Mouse (Mus musculus): ENCODE data around the gene Mrpl4.
"Not testable (repeated sequence)": the region's sequence is repeated elsewhere in the genome, so short reads cannot be mapped to it uniquely, and the experiment has no call there.

Mrpl4 gene

DNA sequence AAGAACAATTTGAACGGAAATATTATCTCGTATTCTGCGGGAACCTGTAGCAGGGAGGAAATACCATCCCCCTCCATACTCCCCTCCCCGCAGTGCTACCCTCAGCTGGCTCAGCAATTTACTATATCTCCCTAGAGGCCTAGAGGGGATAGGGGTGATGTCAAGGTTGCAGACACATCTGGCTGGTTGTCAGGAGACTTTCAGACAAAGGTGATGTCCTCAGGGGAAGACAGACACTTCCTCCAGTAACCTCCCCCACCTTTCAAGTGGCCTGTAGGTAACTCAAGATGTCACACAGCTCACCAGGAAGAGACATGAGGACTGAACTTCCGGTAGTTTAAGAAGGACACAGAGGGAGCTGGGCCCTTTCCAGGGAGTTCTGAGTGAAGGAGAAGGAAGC is 19.4 kb upstream of the Mrpl4 start:
- DNase-seq (ENCODE audit: low read depth in 1 of 2, low spot score in 2 of 2), result no peak

DNA sequence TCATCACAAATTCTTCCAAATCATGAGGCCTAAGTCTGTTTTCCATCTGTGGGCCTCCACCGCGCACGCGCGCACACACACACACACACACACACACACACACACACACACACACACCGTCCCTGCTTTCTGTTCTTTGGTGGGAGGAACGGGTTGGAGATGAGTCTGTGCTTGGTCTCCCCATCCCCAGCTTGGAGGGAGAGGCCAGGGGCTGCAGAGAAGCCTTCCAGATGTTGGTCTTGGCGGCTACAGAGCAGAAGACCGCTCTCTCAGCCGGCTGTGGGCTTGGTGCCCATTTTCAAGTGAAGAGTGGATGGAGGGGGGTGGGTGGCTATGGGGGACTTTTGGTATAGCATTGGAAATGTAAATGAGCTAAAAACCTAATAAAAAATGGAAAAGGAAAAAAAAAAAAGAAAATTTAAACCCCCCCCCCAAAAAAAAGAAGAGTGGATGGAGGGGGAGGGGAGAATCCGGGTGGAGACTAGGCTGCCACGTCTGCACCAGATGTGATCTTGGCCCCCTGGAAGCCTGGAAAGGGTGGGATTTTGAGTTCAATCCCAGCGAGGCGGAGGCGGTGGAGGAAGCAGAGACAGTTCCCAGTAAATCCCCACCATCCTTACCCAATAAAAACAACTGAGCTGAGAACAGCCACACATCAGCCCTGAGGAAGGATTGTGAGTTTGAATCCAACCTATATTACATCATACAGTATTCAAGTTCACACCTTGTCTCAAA is 15.4 kb upstream of the Mrpl4 start:
- DNase-seq (ENCODE audit: low read depth in 1 of 2, low spot score in 2 of 2), result no peak

DNA sequence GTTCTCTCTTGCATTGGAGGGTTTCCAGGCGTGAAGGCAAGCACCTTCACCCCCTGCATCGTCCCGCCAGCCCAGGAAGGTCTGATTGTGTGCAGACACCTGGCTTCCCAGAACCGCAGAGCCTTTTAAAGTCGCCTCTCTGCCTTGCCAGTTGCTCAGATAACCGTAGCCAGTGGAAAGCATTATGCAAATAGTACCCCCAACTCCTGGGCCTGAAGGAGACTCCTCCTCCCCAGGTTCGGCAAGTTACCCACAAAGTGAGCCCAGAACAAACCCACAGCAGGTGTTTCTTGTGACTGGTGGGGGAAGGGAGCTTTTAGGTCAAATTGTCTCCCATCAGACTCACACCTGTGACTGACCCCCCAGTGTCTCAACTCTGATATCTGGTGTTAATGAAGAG is 14.6 kb upstream of the Mrpl4 start:
- DNase-seq (ENCODE audit: low read depth in 1 of 2, low spot score in 2 of 2), result no peak

DNA sequence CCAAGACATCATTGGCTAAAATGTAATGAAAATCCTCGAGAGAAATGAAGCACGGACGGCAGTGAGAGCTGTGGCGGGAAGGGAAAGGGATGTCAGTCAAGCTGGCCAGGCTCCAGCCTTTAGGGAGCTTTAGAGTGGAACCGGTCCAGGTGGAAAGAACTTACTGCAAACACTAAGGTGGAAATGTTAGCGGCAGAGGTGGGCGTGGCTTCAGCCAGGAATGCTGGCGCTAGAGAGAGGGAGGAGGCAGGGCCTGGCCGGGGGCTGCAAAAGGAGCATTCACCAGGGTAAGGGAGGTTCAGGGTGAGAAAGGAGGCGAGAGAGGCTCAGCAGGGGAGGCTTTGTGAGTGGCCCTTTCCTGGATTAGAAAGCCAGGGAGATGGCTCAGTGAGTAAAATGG is 11.7 kb upstream of the Mrpl4 start:
- DNase-seq (ENCODE audit: low read depth in 1 of 2, low spot score in 2 of 2), result no peak

DNA sequence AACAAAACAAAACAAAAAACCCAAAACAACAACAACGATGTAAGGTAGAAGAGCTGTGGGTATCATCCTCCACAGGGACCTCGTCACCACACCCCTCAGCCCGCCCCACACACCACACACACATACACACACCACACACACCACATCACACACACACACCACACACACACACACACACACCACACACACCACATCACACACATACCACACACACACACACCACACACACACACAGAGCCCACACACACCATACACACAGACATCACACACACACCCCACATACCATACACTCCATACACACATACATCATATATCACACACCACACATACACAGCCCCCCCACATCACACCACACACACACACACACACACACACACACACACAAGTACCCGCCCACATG is 11.0 kb upstream of the Mrpl4 start:
- DNase-seq (ENCODE audit: low read depth in 1 of 2, low spot score in 2 of 2), result no peak

DNA sequence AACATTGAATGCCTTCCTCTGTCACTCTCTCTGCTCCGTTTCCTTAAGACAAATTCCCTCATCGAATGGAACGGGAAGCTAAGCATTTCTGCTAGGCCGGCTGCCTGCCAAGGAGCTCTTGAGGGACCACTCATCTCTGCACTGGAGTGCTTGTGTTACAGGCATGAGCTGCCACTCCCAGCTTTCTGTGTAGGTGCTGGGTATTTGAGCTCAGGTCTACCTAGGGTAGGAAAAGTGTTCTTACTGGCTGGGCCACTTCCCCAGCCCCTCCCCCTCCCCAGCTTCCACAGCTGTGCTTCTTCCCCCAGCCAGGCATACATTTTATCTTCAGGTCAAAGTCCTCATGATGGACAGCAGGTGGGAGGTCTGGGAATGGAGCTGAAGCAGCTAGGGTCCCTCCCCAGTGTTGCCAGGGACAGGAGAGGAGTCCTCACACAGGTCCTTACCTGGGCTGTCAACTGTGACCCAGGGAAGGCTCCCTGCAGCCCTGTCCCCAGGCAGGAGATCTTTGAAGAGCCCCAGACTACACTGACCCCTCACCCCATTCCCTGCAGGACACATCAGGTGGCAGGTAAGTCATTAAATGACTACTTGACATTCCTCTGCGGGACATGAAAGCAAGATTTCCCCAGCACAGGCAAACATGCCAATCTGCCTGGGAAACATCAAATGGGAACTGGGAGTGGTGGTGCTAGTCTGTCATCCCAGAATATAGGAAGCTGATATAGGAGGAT is 9.2 kb upstream of the Mrpl4 start:
- DNase-seq (ENCODE audit: low read depth in 1 of 2, low spot score in 2 of 2), result no peak

DNA sequence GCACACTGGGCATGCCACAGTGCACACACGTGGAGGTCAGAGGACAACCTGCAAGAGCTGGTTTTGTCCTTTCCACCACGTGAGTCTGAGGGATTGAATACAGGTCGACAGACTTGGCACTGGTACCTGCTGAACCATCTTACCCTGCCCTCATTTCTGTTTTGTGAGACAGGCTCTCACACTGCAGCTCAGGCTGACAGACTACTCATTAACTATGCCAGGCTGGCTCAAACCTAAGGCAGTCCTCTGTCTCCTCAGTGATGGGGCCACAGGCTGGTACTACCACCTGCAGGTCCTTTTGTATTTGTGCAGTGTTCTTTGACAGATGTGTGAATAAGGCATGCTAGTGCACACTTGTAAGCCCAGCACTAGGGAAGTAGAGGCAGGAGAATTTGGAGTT is 7.5 kb upstream of the Mrpl4 start:
- DNase-seq (ENCODE audit: low read depth in 1 of 2, low spot score in 2 of 2), result no peak

DNA sequence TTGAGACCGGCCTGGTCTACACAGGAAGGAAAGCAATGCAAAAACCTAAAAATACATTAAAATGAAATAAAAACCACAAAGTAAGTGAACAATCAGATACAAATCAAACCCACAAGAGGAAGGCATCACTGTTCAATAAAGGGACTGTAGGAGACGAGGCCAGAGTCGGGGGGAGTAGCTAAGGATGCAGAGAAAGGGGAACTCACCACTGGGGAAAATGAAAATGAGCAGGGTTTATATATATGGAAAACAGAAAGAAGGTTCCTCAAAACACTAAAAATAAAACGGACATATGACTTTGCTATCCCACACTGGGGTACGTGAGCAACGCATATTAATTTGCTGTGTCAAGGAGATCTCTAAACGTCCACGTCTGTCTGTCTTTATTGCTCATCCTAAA is 5.5 kb upstream of the Mrpl4 start:
- no peak for DNase-seq (ENCODE audit: low read depth in 1 of 2, low spot score in 2 of 2)

DNA sequence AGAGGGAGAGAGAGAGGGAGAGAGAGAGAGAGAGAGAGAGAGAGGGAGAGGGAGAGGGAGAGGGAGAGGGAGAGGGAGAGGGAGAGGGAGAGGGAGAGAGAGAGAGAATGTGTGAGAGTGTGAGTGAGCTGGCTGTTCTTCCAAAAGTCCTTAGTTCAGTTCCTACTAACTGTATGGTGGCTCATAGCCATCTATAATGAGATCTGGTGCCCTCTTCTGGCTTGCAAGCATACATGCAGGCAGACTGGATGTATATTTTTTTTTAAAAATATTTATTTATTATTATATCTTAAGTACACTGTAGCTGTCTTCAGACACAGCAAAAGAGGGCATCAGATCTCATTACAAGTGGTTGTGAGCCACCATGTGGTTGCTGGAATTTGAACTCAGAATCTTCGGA is 4.2 kb upstream of the Mrpl4 start:
- not testable (repeated sequence) for DNase-seq (ENCODE audit: low read depth in 1 of 2, low spot score in 2 of 2)

DNA sequence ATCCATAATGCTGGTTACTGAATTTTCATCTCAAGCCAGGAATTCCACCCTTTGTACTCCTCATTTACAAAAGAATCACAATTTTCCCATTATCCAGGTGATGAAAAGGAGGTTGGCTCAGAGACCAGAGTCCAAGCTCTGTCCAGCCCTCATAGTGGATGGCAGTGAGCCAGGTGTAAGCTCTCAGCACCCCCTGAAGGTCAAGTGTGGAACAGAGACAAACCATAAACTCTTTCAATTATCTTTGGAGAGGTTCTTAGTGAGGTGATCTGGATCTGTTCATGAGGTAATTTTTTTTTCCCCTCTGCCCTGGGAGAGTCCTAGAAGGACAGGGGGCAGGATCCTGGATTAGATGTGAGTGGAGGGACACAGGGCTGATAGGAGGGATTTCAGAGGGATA is 1.7 kb upstream of the Mrpl4 start:
- DNase-seq (ENCODE audit: low read depth in 1 of 2, low spot score in 2 of 2), result no peak

DNA sequence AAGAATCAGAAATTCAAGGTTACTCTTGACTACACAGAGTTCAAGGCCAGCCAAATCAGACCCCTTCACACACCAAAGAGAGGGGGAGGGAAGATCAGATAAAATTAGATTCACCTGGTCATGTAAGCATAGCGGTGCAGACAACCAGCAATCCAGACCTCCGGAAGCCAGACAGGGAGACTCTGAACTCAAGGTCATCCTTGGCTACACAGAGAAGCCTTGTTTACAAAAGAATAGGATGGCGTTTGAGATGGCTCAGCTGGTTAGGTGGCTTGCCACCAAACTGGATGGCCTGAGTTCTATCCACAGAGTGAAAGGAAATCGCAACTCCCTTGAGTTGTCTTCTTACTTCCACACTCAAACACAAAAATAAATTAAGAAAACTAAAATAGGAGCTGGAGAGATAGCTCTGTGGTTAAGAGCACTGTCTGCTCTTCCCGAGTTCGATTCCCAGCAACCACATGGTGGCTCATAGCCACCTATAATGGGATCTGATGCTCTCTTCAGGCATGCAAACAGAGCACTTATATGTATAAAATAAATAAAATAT is 812 bp upstream of the Mrpl4 start:
- no peak for DNase-seq (ENCODE audit: low read depth in 1 of 2, low spot score in 2 of 2)

DNA sequence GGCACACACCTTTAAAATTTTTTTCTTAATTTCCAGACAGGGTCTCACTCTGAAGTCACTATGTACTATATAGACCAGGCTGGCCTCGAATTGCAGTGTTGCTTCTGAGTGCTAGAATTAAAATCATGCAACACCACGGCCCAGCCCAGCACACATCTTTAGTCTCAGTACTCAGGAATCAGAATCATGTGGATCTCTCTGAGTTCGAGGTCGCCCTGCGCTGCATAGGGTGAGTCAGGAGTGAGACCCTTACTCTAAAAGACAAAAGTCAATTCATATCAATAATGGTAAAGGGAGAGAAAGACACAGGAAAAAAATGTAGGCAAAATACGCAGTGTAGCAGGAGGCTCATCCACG is 290 bp upstream of the Mrpl4 start:
- DNase-seq (ENCODE audit: low read depth in 1 of 2, low spot score in 2 of 2), result no peak

DNA sequence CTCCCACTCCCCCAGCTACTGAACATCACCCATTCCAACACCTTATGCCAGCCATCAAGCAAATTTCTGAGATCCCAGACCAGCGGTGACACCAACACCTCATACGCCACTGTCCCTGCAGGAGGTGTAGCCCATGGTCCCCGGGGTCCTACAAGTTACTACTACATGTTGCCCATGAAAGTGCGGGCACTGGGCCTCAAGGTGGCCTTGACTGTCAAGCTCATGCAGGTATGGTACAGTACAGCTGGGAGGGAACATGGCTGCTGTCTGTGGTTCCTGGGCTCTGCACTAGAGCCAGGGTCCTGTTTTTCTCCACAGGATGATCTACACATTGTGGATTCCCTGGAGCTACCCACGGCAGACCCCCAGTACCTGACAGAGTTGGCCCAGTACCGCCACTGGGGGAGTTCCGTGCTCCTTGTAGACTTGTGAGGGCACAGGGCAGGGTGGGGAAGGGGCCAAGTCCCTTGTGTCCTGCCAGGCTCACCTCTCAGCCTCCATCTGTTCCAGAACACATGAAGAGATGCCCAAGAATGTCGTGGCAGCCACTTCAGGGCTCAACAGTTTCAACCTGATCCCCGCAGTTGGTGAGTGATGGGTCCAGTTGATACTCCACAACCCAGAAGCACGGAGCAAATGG is 4.9 kb downstream of the Mrpl4 start:
- DNase-seq (ENCODE audit: low read depth in 1 of 2, low spot score in 2 of 2), result no peak

DNA sequence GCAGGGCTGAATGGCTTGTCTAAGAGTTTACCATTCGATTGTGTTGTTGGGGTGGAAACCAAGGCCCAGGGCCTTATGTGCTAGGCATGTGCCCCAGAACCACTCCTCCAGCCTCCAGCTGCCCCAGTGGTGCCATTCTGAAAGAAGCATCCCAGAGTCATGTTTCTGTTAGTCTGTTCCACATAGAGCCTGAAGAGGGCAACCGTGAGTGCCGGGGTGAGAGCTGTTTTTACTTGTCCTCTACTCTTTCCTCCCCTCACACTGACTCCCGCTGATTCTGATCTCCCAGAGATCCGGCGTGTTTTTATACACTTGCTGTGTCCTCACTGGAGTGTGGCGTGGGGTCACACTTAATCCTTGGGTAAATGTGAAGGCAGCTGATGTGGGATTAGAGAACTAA is 5.5 kb downstream of the Mrpl4 start:
- no peak for DNase-seq (ENCODE audit: low read depth in 1 of 2, low spot score in 2 of 2)

DNA sequence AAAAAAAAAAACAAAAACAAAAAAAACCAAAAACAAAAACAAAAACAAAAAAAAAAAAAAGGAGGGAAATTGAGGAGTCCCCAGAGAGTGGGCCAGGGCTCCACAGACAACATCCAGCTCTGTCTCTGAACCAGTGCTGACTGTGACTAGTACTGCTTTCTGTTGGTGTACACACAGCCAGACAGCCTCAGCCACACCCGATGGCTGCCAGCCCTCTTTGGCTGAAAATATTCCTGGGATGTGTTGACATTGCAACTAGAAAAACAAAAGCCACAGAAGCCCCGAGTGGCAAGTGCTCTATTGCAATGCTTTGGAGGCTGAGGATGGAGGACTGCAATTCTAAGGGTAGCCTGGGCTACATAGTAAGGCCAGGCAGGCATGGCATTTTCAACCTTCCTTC is 7.8 kb downstream of the Mrpl4 start:
- no peak for DNase-seq (ENCODE audit: low read depth in 1 of 2, low spot score in 2 of 2)

DNA sequence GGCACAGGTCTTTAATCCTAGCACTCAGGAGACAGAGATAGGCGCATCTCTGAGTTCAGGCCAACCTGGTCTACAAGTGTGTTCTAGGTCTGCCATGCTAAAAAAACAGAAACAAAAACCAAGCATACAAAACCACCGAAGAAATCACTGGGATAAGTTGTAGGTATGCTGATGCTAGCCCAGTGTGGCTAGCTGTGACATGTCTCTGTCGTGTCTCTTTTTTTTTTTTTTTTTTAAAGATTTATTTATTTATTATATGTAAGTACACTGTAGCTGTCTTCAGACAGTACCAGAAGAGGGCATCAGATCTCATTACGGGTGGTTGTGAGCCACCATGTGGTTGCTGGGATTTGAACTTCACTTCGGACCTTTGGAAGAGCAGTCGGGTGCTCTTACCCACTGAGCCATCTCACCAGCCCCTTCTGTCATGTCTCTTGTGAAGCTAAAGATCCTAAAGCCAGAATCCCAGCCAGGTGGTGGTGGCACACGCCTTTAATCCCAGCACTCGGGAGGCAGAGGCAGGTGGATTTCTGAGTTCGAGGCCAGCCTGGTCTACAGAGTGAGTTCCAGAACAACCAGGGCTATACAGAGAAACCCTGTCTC is 8.5 kb downstream of the Mrpl4 start:
- not testable (repeated sequence) for DNase-seq (ENCODE audit: low read depth in 1 of 2, low spot score in 2 of 2)

DNA sequence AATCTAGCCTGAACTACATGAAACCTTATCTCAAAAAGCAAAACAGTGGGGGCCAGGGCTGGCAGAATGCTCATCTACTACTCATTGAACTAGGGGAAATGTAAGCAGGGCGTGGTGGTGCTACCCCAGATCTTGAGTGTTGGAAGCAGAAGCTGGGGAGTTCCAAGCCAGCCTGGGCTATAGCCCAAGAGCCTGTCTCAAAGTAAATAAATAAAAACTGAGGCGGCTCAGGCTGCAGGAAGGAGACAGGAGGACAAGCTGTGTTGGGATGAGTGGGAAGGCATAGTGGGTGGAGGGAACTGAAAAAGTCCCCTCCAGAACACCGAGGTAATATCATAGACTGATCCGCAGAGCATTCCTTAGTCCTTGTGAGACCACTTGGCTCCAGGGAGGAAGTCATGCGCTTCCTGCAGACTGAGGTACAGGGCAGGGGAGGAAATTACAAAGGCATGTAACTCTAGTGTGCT is 9.3 kb downstream of the Mrpl4 start:
- no peak for DNase-seq (ENCODE audit: low read depth in 1 of 2, low spot score in 2 of 2)

DNA sequence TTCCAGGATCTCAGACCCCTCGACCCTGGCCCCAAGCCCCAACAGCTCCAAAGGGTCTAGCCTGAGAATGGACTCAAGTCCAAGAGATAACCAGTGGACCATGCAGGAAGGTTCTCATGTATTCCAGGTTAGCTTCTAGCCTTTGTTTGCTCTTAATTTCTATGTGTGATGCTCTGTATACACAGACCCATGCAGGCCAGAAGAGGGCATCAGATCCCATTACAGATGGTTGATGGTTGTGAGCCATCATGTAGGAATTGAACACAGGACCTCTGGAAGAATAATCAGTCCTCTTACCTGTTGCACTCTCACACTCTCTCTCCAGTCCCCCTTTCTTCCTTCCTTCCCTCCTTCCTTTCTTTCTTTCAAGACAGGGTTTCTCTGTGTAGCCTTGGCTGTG is 9.8 kb downstream of the Mrpl4 start:
- DNase-seq (ENCODE audit: low read depth in 1 of 2, low spot score in 2 of 2), result no peak

DNA sequence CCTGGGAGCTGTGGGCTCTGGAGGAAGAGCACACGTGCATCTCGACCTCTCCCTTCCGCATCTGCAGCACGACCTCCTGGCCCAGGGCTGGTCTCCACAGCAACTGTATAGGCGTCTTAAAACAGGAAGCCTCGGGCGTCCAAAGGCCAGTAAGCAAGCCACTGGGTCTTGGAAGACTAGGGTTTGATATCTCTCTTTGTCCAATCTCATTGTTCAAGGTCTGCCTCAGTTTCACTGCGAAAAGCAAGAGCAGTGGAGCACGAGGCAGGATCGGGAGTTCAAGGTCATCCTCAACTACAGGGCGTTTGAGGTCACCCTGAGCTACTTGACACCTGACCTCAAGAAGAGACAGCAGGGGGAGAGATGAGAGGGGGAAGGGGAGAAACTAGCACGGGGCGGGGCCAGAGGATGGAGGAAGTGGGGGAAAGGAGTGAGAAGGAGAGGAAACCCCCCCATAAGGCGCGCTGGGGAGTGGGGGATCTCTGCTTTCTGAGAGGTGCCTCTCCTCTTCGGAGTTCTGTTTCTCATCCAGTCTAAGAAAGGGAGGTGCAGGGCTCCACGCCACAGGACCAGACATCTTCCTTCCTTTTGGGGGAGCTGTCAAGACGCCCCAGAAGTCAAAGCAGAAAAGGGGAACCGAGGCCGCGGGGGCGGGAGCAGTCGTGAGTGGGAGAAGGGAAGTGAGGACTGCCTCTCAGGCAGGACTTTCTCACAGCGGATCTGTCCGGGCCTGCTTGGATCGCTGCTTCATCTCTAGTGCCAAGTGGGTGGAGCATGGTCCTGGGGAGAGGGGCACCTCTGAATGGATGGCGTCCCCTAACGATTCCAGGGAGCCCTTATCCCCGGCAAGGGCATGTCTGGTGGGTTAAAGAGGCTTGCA is 12.4 kb downstream of the Mrpl4 start:
- peak; percentile 88 to 93 for DNase-seq (ENCODE audit: low read depth in 1 of 2, low spot score in 2 of 2)

DNA sequence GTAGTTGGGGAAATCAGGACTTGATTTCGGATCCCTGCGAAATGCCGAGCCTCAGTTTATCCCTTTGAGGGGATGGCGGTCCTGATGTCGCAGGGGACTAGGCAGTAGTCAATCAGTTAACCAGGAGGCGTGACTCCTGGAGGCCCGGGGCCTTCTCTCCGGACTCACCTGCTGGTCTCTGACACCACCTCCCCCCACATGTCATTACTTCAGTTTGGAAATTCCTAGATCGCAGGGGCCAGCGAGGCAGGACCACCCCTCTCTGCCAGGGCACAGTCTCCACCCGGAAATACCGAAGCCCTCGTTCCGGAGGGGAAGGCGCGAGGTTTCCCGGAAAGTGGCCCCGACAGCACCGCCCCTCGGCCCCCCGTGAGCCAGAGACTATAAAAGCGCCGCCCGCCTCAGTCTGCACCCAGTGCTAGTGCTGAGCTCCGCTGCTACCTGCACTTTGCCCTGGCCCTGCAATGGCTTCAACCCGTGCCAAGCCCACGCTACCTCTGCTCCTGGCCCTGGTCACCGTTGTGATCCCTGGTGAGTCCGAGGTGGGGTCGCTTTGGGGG is 13.1 kb downstream of the Mrpl4 start, which contains the start of gene Icam1:
Gene Icam1, plus strand, starts transcription at position 415 of the 560 bp plus-strand sequence.
- peak in 1 of 2 experiments; percentile 77 for DNase-seq (ENCODE audit: low read depth in 1 of 2, low spot score in 2 of 2)
